Mouse (Mus musculus) megakaryocyte-erythroid progenitor cell, adult 5 weeks (primary cell): ENCODE results near the gene Apobec1. TPM values are rescaled to one million over a fixed set of nuclear protein-coding genes. Genes with fewer than 3 reads are reported as not detected.

Source experiments
- polyA plus RNA-seq: library from polyadenylated mRNA; stranded (reverse); fragments of >175 nt; gene quantifications from 2 replicates; pipeline ENCODE4 v1.2.3, GENCODE M21; 2012

Gene Apobec1
- 0.80 and 1.2 TPM in 2 replicates for polyA plus RNA-seq

DNA sequence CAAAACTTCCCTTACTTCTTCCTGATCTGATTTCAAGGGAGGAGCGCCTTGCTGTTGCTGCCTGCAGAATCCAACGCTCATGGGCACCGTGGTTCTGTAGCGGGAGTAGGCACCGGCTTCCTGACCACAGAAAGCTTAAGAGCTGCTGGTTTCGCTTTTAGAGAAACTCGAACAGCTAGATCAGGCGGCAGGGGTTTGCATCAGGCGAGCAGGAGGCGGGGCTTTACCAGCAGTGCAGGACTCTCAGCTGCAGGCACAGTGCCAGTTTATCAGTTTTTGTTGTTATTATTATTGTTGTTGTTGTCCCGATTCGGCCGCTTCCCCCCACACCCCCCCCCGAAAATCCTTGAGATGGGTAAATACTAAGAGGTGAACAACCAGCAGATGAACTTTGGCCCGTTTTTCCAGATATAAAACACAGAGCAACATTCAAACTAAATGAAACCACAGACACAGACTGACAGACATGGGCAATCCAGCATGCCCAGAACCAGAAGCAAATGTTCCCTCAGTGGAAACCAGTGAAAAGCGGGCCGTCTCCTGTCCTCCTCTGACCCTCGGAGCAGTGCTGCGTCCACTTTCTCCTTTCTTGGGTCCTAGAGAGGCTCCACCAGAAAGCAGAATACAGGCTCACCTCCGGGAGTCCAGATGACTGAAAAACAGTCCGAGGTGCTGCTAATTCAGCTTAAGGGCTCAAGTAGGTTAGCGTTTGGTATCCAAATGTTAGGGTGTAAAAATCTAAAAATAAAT, at the start of gene Apobec1:
TSS of gene Apobec1 (minus strand) at position 203 of the 750 bp plus-strand sequence.

DNA sequence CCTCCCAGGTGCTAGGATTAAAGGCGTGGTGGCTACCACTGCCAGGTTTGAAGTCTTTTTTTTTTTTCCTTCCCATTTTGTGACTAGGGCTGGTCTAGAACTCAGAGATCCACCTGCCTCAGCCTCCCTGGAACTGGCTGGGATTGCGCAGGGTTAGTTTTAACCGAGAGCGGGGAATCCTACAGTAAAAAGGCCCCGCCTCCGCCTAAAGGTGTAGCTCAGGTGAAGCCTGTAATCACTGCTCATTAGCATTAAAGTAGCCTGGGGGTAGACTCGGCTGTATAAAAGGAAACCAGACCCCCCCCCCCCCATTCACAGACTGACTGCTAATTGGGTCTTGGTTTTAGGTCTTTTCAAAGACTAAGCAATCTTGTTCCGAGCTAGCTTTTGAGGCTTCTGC, 23.9 kb upstream of the Apobec1 start, which contains the start of gene Dppa3:
TSS of gene Dppa3 (plus strand) at position 301 of the 400 bp plus-strand sequence.

GRCm38 (mm10) chr6:122609771-122610170, 7.5 kb upstream of the Apobec1 start, which contains the start of gene Gdf3:
Gene Gdf3, minus strand, starts transcription at chr6:122610087.

DNA sequence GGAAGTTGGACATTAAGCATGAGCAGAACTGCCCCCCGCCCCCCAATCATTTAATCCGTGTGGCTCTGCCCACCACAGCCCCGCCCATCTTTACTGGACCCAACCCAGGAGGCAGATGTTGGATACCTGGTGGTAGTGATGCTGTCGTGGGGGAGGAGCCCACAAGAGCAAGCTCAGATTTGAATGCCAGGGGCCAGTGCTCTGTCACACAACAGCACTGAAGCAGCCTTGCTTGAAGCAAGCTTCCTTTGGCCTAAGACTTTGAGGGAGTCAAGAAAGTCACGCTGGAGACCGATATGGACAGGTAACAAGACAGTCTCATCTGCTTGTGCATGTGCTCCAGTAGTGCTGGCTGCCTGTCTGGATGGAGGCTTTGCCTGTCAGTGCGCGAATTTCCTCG, 48.6 kb downstream of the Apobec1 start, which contains the start of gene Aicda:
TSS of gene Aicda (plus strand) at position 196 of the 400 bp plus-strand sequence.

Other genes with a start within 250 kb of the Apobec1 start
- not detected in 2 replicates for gene Rimklb, start 103.7 kb downstream of the Apobec1 start, polyA plus RNA-seq
- gene Mfap5, start 96.6 kb downstream of the Apobec1 start, polyA plus RNA-seq: not detected in 2 replicates
- not detected in 2 replicates for gene Aicda, start 48.6 kb downstream of the Apobec1 start, polyA plus RNA-seq
- 2.7 and 3.8 TPM in 2 replicates for gene Gdf3, start 7.6 kb upstream of the Apobec1 start, polyA plus RNA-seq
- gene Dppa3, start 24.0 kb upstream of the Apobec1 start, polyA plus RNA-seq: not detected in 2 replicates
- gene Nanog, start 105.0 kb upstream of the Apobec1 start, polyA plus RNA-seq: not detected in 2 replicates
- gene Slc2a3, start 199.2 kb upstream of the Apobec1 start, polyA plus RNA-seq: 14.8 and 20.3 TPM in 2 replicates
- 23.3 and 27.9 TPM in 2 replicates for gene Foxj2, start 217.5 kb upstream of the Apobec1 start, polyA plus RNA-seq